Mouse (Mus musculus) MEL (cell line): ENCODE measurements around the gene Kif20b. TPM values are rescaled to one million over a fixed set of nuclear protein-coding genes. Genes with fewer than 3 reads are reported as not detected.

ENCODE experiments used
- DNase-seq: peaks from one replicate; pipeline ENCODE4 v3.0.0; 2011; ENCODE audit warnings: low read depth, low spot score
- H3K27ac ChIP-seq: 2 replicates; pipeline ENCODE4 v1.5.1; 2012; ENCODE audit warnings: low read depth, mild to moderate bottlenecking, control low read depth, low read length, moderate library complexity; ENCODE audit not compliant: control insufficient read depth
- H3K27me3 ChIP-seq, 2 experiments: fragments of 150-350 bp in 1 of 2; sonication (generic) in 1 of 2; 2 replicates each; pipeline ENCODE4 v1.6.1; 2012; ENCODE audit warnings: low read length in 2 of 2, mild to moderate bottlenecking in 2 of 2, improper control_type of control experiment in 1 of 2, moderate library complexity in 1 of 2; ENCODE audit not compliant: insufficient read depth in 2 of 2, control insufficient read depth in 1 of 2
- H3K36me3 ChIP-seq, 2 experiments: 2 replicates each; pipeline ENCODE4 v1.6.1; 2012 to 2014; ENCODE audit warnings: low read length in 2 of 2, improper control_type of control experiment in 1 of 2, inconsistent platforms in 1 of 2, mild to moderate bottlenecking in 1 of 2; ENCODE audit not compliant: insufficient read depth in 2 of 2, control insufficient read depth in 1 of 2
- H3K4me1 ChIP-seq, 2 experiments: fragments of 150-350 bp in 1 of 2; sonication (generic) in 1 of 2; 2 replicates each; pipeline ENCODE4 v1.6.1; 2012; ENCODE audit warnings: low read length in 2 of 2, improper control_type of control experiment in 1 of 2, mild to moderate bottlenecking in 1 of 2; ENCODE audit not compliant: insufficient read depth in 2 of 2, control insufficient read depth in 1 of 2
- H3K4me3 ChIP-seq, 2 experiments: fragments of 150-350 bp in 1 of 2; sonication (generic) in 1 of 2; 2 replicates each; pipeline ENCODE4 v1.5.1; 2012; ENCODE audit warnings: low read depth in 2 of 2, low read length in 2 of 2, mild to moderate bottlenecking in 2 of 2, moderate library complexity in 2 of 2, control low read depth in 1 of 2, improper control_type of control experiment in 1 of 2; ENCODE audit not compliant: control insufficient read depth in 1 of 2, insufficient read depth in 1 of 2
- H3K79me2 ChIP-seq: 2 replicates; pipeline ENCODE4 v1.6.1; 2012; ENCODE audit warnings: mild to moderate bottlenecking, low read length, moderate library complexity; ENCODE audit not compliant: control insufficient read depth, poor library complexity, insufficient read depth
- H3K9ac ChIP-seq: 2 replicates; pipeline ENCODE4 v1.6.1; 2012; ENCODE audit warnings: low read depth, mild to moderate bottlenecking, control low read depth, low read length, moderate library complexity; ENCODE audit not compliant: control insufficient read depth, poor library complexity, severe bottlenecking
- H3K9me3 ChIP-seq: fragments of 150-350 bp; sonication (generic); replicated peaks from 2 replicates; pipeline ENCODE4 v1.6.1; 2012; ENCODE audit warnings: mild to moderate bottlenecking, low read length, improper control_type of control experiment, moderate library complexity; ENCODE audit not compliant: insufficient read depth
- E2F4 ChIP-seq: IDR thresholded peaks from 2 replicates; pipeline ENCODE4 v1.6.1; 2011; ENCODE audit warnings: low read depth, low read length, improper control_type of control experiment, borderline replicate concordance
- ELF1 ChIP-seq: IDR thresholded peaks from 2 replicates; pipeline ENCODE4 v1.6.1; 2014; ENCODE audit warnings: low read depth, mild to moderate bottlenecking, inconsistent platforms, low read length, improper control_type of control experiment, moderate library complexity
- EP300 ChIP-seq, 2 experiments: IDR thresholded peaks; 2 replicates each; pipeline ENCODE4 v1.6.1; 2011; ENCODE audit warnings: improper control_type of control experiment in 2 of 2, low read length in 2 of 2, low read depth in 1 of 2, mild to moderate bottlenecking in 1 of 2
- ETS1 ChIP-seq: IDR thresholded peaks from 2 replicates; pipeline ENCODE4 v1.6.1; 2012; ENCODE audit warnings: low read depth, mild to moderate bottlenecking, inconsistent platforms, low read length, improper control_type of control experiment, moderate library complexity
- GABPA ChIP-seq: IDR thresholded peaks from 2 replicates; pipeline ENCODE4 v1.6.1; 2012; ENCODE audit warnings: low read depth, mild to moderate bottlenecking, inconsistent platforms, low read length, improper control_type of control experiment, moderate library complexity
- GATA1 ChIP-seq: IDR thresholded peaks from 2 replicates; pipeline ENCODE4 v1.6.1; 2011; ENCODE audit warnings: low read depth, low read length, improper control_type of control experiment
- JUND ChIP-seq: IDR thresholded peaks from 2 replicates; pipeline ENCODE4 v1.6.1; 2011; ENCODE audit warnings: low read depth, mild to moderate bottlenecking, improper control_type of control experiment, low read length
- KAT2A ChIP-seq: conservative IDR thresholded peaks from 2 replicates; pipeline ENCODE4 v1.6.1; 2012; ENCODE audit warnings: low read depth, low read length, improper control_type of control experiment, inconsistent platforms
- MAX ChIP-seq: IDR thresholded peaks from 2 replicates; pipeline ENCODE4 v1.6.1; 2011; ENCODE audit warnings: low read length, improper control_type of control experiment
- MAZ ChIP-seq: IDR thresholded peaks from 2 replicates; pipeline ENCODE4 v1.6.1; 2012; ENCODE audit warnings: low read depth, mild to moderate bottlenecking, inconsistent platforms, low read length, improper control_type of control experiment
- MYC ChIP-seq: IDR thresholded peaks from 2 replicates; pipeline ENCODE4 v1.6.1; 2011; ENCODE audit warnings: low read depth, mild to moderate bottlenecking, low read length, improper control_type of control experiment, moderate library complexity
- NELFE ChIP-seq: IDR thresholded peaks from 2 replicates; pipeline ENCODE4 v1.6.1; 2011; ENCODE audit warnings: low read depth, low read length, improper control_type of control experiment
- RAD21 ChIP-seq: IDR thresholded peaks from 2 replicates; pipeline ENCODE4 v1.6.1; 2011; ENCODE audit warnings: mild to moderate bottlenecking, low read depth, low read length, improper control_type of control experiment
- TAL1 ChIP-seq: IDR thresholded peaks from 2 replicates; pipeline ENCODE4 v1.6.1; 2012; ENCODE audit warnings: mild to moderate bottlenecking, inconsistent platforms, low read length, moderate library complexity, mixed read lengths
- TBP ChIP-seq: IDR thresholded peaks from 2 replicates; pipeline ENCODE4 v1.8.0; 2011; ENCODE audit warnings: low read depth, low read length, improper control_type of control experiment
- ZC3H11A ChIP-seq: IDR thresholded peaks from 2 replicates; pipeline ENCODE4 v1.6.1; 2012; ENCODE audit warnings: low read depth, mild to moderate bottlenecking, inconsistent platforms, low read length, improper control_type of control experiment
- ZKSCAN1 ChIP-seq: IDR thresholded peaks from 2 replicates; pipeline ENCODE4 v1.6.1; 2012; ENCODE audit warnings: low read depth, mild to moderate bottlenecking, inconsistent platforms, low read length, improper control_type of control experiment, moderate library complexity
- ZMIZ1 ChIP-seq: IDR thresholded peaks from 2 replicates; pipeline ENCODE4 v1.6.1; 2012; ENCODE audit warnings: low read depth, mild to moderate bottlenecking, inconsistent platforms, low read length, improper control_type of control experiment, moderate library complexity
- ZNF384 ChIP-seq: IDR thresholded peaks from 2 replicates; pipeline ENCODE4 v1.6.1; 2012; ENCODE audit warnings: low read depth, mild to moderate bottlenecking, inconsistent platforms, low read length, improper control_type of control experiment
- polyA plus RNA-seq, 2 experiments: library from polyadenylated mRNA; stranded (reverse) in 1 of 2; unstranded in 1 of 2; fragments of >175 nt in 1 of 2; fragments of >200 nt in 1 of 2; gene quantifications; 2 replicates each; pipeline versions ENCODE4 v1.2.1 to v1.2.4; 2012; ENCODE audit warnings: low replicate concordance in 2 of 2, low read depth in 1 of 2; ENCODE audit not compliant: insufficient read length in 2 of 2, insufficient read depth in 1 of 2, missing spikeins in 1 of 2
- total RNA-seq: library from RNA; depleted of rRNA; stranded (reverse); fragments of 300-350 nt; gene quantifications from 2 replicates; pipeline ENCODE4 v1.2.3, GENCODE M21; 2012

Gene Kif20b
- total and polyA plus RNA-seq, 3 experiments: 40.0 to 55.5 (median 41.6) TPM

DNA sequence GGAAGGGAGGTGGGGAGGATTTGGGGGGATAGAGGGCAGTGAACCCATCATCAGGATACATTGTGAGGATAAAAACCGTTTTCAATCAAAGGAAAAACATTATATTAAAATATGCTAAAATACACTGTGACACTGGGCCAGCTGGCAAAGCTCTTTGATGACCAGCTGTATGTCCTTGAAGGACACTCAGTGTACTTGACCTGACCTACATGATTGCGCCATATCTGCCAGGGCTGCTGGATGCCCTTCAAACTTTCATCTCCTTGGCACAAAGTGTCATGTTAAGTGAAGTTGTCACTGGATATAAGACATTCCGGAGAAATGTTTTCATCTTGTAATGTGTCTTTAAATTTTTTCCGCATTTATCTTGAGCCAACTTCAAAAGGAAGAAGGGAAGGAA lies 23.2 kb upstream of the Kif20b start:
- H3K79me2 ChIP-seq: no peaks in the 10 kb centered on the region
- H3K4me1 ChIP-seq: peaks cover 0 to 2% of the 10 kb centered on the region in 2 experiments; a peak in 1 of 4 replicates
- no peaks in the 10 kb centered on the region for H3K27me3 ChIP-seq
- no peaks in the 10 kb centered on the region for H3K9me3 ChIP-seq
- TF ChIP-seq MAZ (no peak), ETS1 (no peak), GABPA (no peak)
- no peak overlapping the region for H3K4me3 ChIP-seq
- DNase-seq: no peak
- no peak overlapping the region for H3K9ac ChIP-seq
- no peaks in the 10 kb centered on the region for H3K36me3 ChIP-seq
- no peak overlapping the region for H3K27ac ChIP-seq

DNA sequence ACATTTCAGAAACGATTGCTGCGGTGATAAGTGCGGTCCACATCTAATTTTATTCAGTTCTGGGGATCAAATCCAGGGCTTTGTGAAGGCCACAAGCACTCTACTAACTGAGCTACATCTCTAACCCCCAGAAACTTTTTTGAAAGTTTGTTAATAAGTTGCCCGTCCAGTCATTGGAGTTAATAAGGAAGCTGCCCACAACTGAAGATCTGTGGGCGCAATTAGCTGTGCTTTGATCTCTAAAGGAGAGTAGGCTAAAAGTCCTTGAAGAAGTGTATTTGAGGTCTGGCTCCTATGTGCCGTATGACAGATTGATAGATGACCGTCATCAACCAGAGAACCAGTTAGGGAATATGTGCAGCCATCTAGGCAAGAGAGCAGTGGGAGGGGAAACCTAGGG lies 20.9 kb upstream of the Kif20b start:
- Histone ChIP-seq H3K4me3 (no peak overlapping the region), H3K27ac (no peak overlapping the region), H3K4me1 (peaks cover 12 to 18% of the 10 kb centered on the region in 2 experiments), H3K79me2 (no peaks in the 10 kb centered on the region), H3K9me3 (no peaks in the 10 kb centered on the region), H3K9ac (no peak overlapping the region), H3K27me3 (no peaks in the 10 kb centered on the region), H3K36me3 (peaks cover 0 to 15% of the 10 kb centered on the region in 2 experiments; a peak in 2 of 4 replicates)
- TF ChIP-seq MAZ (no peak), NELFE (no peak), GATA1 (no peak), ZNF384 (no peak), MYC (no peak), ZKSCAN1 (no peak), ZMIZ1 (no peak), E2F4 (no peak), ETS1 (no peak), JUND (no peak), TBP (no peak), EP300 (IDR thresholded peaks at IDR 0.05; ENCODE audit: low read depth in 1 of 2, low read length in 2 of 2) (no peak), MAX (no peak), ELF1 (no peak), RAD21 (no peak), TAL1 (no peak), ZC3H11A (no peak), KAT2A (no peak)
- no peak for DNase-seq
